Mouse (Mus musculus) ovary, adult 2 months (tissue): ENCODE data around the gene Tsga10. TPM values are rescaled to one million over a fixed set of nuclear protein-coding genes. Genes with fewer than 3 reads are reported as not detected.

Experiments
- polyA plus RNA-seq: library from polyadenylated mRNA; depleted of rRNA; stranded (reverse); fragments of >200 nt; gene quantifications from 2 replicates; pipeline ENCODE4 v1.2.3, GENCODE M21; 2012; rRNA removed

Gene Tsga10
- polyA plus RNA-seq, result 0.54 and 0.61 TPM in 2 replicates

GRCm38 (mm10) chr1:37866286-37866685, at the start of gene Tsga10:
Gene Tsga10, minus strand, starts transcription at chr1:37866429.

GRCm38 (mm10) chr1:37890025-37890652, 23.9 kb upstream of the Tsga10 start, which contains the start of the genes Mitd1 and Mrpl30:
Gene Mitd1, minus strand, starts transcription at chr1:37890411.
Gene Mrpl30, plus strand, starts transcription at chr1:37890477.

GRCm38 (mm10) chr1:37871704-37872103, 5.5 kb upstream of the Tsga10 start, which contains the start of gene Lipt1:
Gene Lipt1, plus strand, starts transcription at chr1:37871738.

GRCm38 (mm10) chr1:37719761-37720640, 146.2 kb downstream of the Tsga10 start, which contains the start of gene 2010300C02Rik:
Gene 2010300C02Rik, minus strand, starts transcription at chr1:37720085.

Other genes with a start within 250 kb of the Tsga10 start
- gene 2010300C02Rik, start 146.3 kb downstream of the Tsga10 start, polyA plus RNA-seq, result 13.2 and 14.4 TPM in 2 replicates
- gene Lipt1, start 5.3 kb upstream of the Tsga10 start, polyA plus RNA-seq, result 2.4 and 2.5 TPM in 2 replicates
- gene Mitd1, start 24.0 kb upstream of the Tsga10 start, polyA plus RNA-seq, result 3.6 and 3.8 TPM in 2 replicates
- 28.5 and 29.7 TPM in 2 replicates for gene Mrpl30, start 24.0 kb upstream of the Tsga10 start, polyA plus RNA-seq
- 0.05 TPM in 1 of 2 replicates, not detected in the other for gene Lyg2, start 50.1 kb upstream of the Tsga10 start, polyA plus RNA-seq
- gene Lyg1, start 91.3 kb upstream of the Tsga10 start, polyA plus RNA-seq, result 0.25 TPM in 1 of 2 replicates, not detected in the other
- 4.3 and 5.3 TPM in 2 replicates for gene Txndc9, start 131.5 kb upstream of the Tsga10 start, polyA plus RNA-seq
- 4.0 and 4.4 TPM in 2 replicates for gene Eif5b, start 131.6 kb upstream of the Tsga10 start, polyA plus RNA-seq